Mouse (Mus musculus): Measurements from ENCODE around the gene Thnsl1. TPM values are rescaled to one million over a fixed set of nuclear protein-coding genes. Genes with fewer than 3 reads are reported as not detected.

The Thnsl1 gene
- 1 to 10 TPM; 5.6 to 6.2 TPM for total RNA-seq (2021)
- long read RNA-seq, experiment 1, transcript Thnsl1-201 (3 exons, 3,899 nt) = major isoform, 10 of 11 reads
- long read RNA-seq, experiment 1, partial matches to known transcripts = 0 of 11 reads
- long read RNA-seq, experiment 1, other reads (novel, unspliced or antisense) = 1 of 11 reads
- long read RNA-seq, experiment 2, transcript Thnsl1-201 (3 exons, 3,899 nt) = major isoform, 19 of 26 reads
- long read RNA-seq, experiment 2, partial matches to known transcripts = 0 of 26 reads
- long read RNA-seq, experiment 2, other reads (novel, unspliced or antisense) = 5 of 26 reads

DNA sequence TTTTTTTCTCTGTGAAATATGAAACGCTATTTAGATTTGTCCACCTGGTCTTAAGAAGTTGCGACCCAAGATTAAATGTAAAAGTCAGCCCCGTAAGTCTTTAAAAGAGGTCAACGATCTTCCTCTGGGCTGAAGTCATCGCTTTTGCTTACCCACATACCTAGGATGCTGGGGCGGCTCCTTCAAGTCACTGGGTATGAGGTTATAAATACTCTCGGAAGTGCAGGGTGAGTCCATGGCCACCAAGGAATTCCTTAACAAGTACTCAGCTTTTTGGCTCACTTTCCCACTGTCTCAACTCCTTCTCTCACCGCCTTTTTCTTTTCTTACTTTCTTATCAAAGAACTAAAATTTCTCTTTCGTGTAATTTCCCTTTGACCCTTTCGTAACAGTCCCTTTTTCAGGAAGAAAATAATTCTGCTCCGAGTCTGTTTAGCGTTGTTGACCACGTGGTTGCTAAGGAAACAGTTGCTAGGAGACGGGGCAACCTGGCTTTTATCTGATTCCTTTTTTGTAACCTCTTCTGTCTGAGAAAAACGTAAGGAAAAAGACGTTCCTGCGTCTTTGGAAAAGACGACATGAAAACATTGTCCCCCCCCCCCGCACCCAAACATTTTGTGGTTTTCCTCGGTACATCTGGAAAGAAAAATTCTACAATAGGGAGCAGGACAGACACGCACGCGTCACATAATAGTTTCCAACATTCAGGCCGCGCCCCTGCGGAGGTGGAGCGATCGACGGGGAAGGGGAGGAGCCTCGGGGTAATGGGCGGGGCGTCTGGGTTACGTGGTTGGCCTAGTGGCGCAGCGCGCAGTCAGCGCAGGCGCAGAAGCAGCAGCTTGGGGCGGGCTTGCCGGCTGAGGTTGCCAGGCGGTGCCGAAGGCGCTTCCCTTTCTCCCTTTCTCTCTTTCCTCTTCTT is at the start of gene Thnsl1, which contains the start of gene Enkur:
TSS of gene Thnsl1 (plus strand) at position 813 of the 919 bp plus-strand sequence.
TSS of gene Enkur (minus strand) at position 454 of the 919 bp plus-strand sequence.
- peak; percentile 99 for DNase-seq (ENCODE audit: low spot score in 2 of 2)

DNA sequence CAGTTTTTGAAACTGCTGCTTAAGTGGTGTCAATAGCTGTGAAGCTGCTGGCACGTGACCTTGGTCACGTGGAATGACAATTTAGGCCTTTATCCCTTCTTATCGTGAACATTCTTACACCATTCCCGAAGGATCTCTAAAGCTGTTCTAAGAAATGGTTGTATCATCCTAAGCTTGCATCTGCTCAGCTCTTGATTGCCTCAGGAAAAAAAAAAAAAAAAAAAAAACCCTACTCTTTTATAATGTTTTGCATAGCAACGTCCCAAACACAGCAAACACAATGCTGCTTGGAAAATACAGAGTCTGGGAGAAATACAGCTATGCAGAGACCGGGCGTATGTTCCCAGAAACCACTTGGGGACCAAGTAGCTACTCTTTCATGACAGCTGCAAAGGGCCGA is 41.2 kb upstream of the Thnsl1 start:
- no peak for DNase-seq (ENCODE audit: low spot score in 2 of 2)

DNA sequence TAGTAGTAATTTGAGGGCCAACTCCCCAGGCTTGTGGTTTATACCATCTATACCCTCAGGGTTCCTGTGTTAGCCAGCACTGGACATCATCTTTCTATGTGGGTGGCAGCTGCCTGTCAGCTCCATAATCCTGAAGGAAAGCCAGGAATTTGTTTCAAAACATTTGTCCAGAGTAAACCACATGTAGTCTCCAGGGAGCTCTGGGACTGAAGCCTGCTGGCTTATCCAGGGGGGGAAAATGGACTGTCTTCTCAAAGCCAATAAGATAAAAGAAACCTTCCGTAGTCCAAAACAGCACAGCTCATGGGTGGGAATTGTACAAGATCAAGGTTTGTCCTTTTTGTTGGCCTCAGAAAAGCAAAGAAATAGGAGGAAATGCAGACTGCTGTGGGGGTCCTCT is 37.6 kb upstream of the Thnsl1 start:
- DNase-seq (ENCODE audit: low spot score in 2 of 2) = no peak

DNA sequence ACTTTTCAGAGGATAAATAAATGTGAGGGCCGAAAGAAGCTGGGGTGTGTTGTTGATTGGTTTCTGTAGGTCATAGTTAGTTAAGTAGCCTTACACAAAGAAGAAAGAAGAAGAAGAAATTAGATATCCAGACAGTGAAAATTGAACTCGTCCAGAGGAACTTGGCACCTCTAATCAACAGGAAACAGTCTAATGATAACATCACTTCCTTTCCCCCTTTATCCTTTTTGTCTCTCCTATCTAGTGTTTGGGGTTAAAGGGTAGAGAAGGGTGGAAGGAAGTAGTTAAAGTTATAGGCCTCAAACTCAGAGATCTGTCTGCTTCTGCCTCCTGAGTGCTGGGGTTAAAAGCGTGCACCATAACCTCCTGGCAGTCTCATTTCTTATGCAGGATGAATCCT is 32.7 kb upstream of the Thnsl1 start:
- no peak for DNase-seq (ENCODE audit: low spot score in 2 of 2)

DNA sequence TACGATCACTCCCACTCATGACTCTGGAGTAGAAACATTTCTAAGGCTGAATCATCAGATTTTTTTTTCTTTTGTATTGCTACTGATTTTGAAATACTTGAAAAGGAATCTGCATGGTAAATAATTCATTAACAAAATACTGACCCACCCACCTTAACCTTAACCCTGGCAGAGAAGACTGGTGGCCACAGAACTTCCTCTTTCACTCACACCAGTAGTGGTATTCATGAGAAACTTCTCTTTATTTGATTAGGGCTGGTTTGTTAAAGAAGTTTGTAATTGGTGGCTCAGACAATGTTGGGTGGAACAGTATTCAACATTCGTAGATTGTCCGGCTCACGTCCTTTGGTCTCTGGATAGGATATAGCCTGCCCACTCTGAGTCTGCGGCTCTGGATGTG is 26.4 kb upstream of the Thnsl1 start:
- no peak for DNase-seq (ENCODE audit: low spot score in 2 of 2)

DNA sequence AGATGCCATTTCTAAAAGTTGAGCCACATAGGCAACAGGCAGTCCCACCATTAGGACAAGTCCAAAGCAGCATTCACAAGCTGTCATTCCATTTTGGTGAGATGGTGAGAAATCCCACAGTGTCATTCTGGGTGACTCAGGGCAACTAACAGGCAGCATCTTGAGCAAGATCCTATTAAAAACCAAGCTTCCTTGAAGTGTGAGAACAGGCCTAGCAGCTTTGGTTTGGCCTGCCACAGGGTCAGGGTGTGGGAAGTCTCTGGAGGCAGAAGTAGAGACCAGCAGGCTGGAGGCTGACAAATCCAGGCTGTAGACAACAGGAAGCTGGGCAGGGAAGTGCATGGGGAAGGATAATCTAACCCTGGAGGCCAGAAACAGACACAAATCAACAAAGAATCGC is 22.7 kb upstream of the Thnsl1 start:
- DNase-seq (ENCODE audit: low spot score in 2 of 2) = no peak

DNA sequence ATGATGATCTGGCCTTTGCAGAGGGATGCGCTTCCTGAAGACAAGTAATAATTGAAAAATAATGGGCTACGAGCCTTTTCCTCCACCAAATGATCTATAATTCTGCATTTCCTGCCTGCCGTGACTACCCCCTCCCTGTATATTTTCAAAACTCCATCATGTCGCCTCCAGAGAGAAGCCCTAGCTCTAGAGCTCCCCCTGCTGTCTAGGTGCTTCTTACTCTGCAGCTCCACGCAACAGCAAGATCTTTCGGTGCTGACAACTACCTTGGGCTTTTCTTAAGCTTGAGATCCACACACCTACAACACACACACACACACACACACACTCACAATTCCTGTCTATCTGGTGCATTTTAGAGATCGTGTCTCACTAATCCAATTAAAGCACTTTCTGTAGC is 17.9 kb upstream of the Thnsl1 start:
- peak; percentile 65 to 68 for DNase-seq (ENCODE audit: low spot score in 2 of 2)

DNA sequence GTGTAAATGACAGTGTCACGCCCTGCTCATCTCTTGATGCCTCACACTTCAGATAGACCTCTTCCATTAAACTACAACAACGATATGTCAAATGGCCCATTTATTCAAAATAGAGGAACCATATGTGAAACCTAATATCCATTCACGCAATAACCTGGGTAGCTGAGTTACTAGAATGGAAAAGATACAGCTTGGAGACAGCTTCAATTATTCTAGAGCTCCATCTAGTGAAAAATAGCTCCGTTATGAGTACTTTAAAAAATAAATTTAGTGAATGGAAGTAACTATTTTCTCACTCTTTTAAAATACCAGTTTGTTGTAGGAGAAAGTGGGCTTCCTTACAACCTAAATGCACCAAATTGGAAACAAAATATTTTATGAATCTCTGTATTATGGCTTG is 16.9 kb upstream of the Thnsl1 start:
- no peak for DNase-seq (ENCODE audit: low spot score in 2 of 2)

DNA sequence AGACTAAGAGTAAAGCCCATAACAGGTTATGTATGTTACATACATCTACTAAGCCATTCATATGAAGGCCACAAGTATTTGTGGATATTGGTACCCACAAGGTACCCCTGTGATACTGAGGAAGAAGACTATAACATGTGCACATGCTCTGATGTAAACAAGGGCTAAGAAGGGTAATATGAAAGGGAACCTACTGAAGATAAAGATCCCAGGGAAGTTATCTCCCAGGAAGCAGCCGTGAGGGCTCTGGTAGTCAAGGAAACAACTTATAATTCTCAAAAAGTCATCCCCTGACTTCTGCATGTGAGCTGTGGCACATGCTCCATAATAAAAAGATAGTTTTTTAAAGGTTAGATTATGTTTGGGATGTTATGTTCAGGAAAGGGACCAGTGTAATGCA is 14.3 kb upstream of the Thnsl1 start:
- DNase-seq (ENCODE audit: low spot score in 2 of 2) = no peak

DNA sequence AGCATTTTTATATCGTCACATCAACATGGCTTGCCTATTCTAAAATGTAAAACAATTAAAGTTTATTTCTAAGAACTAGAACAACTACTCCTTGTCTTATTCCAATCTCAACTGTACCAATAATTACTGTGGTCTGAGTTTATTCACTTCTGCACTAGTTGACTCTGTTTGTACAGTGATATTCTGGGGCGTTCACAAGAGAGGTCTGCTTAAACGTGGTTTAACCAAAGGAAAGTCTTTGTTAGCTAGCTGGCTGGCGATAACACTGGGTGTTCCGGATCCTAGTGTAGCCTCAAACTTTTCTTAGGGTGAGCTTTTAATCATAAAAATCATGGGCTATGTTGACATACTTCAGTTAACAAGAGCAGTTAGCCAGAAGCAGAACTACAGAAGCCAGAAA is 10.3 kb upstream of the Thnsl1 start:
- no peak for DNase-seq (ENCODE audit: low spot score in 2 of 2)

DNA sequence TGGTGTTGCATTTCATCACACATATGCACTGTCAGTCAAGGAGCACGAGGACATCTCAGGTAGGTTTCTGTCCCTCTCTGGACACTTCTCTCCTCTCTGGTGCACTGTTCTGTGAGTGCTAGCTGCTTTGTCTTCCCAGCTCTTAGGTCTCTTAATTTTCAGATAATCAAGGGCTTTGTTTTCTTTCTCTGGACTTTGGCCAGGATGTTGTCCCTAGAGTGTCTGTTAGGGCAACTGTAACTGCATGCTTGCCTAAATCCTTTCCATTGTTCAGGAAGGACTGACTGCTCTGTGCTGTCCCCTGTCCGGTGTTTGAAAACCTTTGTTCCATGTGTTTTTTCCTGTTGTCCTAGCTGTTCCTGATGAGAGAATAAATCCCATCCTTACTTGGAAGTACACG is 6.5 kb upstream of the Thnsl1 start:
- no peak for DNase-seq (ENCODE audit: low spot score in 2 of 2)

DNA sequence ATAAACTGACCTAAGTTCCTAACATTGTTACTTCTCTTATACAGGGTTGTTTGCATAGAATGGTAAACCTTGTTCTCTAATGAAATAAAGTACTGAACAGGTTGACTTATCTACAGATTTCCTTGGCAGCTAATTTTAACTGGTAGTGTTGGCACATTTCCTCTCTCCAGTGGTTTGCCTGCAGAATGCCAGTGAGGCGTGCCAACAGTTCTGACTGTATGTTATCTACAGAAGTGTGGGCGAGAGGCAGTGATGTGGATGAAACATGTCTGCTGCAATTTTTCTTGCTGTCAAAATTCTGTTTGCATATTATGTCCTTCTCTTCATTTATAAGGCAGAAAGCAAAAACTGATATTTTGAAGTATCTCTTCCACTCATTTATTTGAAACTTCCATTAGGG is 2.8 kb upstream of the Thnsl1 start:
- DNase-seq (ENCODE audit: low spot score in 2 of 2) = no peak

DNA sequence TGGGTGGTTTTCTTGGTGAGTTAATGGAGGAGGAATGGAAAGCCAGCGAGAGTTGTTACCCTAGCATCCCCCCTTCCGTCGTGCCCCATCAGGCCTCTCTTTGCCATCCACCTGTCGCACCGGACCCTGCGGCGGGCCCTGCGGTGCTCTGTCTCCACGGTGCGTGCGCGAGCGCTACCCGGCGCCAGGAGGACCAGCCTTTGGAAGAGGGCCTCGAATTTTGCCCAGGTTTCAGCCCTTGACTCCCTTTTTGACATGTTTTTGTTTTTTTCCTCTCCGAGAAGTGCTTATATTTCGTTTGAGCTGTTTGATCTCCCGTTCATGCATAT is 271 bp downstream of the Thnsl1 start:
- no peak for DNase-seq (ENCODE audit: low spot score in 2 of 2)

DNA sequence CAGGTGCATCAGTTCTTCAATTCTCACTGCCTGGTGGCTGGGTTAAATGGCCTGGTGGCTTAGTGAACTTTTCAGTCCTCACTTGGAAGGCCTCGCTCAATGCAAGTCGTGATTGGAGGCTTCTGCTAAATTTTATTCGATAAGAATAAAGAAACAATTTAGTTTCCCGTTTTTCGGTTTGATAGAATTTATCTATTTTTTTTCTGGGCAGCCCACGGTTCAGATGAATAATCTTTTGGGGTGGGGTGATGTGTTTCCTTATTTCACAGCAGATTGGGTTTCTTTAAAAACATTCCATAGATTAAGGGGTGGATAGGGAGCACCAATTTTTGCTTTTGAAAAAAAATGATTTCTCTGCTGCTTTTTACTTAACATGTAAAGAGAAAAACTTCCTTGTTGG is 754 bp downstream of the Thnsl1 start:
- no peak for DNase-seq (ENCODE audit: low spot score in 2 of 2)

DNA sequence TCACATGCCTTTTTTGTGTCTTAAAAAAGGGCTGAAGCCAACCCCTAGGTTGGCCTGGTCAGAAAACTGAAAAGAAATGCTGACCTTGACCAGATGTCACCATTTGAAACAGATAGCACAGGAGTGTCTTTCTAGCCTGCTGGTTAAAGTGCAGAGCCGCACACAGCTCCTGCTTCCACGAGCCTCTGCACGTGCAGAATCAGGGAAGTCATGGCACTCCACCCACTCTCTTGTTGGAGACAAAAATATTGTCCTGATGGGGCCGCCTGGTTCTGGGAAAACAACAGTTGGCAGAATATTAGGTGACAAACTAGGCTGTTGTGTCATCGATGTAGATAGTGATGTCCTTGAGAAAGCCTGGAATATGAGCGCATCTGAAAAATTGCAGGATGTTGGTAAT is 5.8 kb downstream of the Thnsl1 start:
- peak in 1 of 2 experiments; percentile 16 for DNase-seq (ENCODE audit: low spot score in 2 of 2)

DNA sequence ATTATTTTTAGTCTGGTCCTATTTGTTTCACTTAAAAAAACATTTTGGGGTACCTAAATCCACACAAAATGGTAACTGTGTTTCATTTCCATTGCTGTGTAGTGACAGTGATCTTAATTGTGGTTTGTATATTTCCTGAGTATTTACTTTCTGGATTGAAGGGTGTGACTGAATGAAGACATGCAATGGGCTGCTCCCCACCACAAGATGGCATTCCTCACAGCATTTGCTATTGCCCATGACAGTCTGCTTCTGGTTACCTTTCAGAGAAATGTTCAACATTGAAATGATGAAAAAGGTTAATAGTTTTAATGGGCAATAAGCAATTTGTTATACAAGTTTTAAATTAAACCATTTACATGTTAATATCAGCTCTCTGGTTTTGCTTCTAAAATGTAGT is 8.8 kb downstream of the Thnsl1 start:
- no peak for DNase-seq (ENCODE audit: low spot score in 2 of 2)

DNA sequence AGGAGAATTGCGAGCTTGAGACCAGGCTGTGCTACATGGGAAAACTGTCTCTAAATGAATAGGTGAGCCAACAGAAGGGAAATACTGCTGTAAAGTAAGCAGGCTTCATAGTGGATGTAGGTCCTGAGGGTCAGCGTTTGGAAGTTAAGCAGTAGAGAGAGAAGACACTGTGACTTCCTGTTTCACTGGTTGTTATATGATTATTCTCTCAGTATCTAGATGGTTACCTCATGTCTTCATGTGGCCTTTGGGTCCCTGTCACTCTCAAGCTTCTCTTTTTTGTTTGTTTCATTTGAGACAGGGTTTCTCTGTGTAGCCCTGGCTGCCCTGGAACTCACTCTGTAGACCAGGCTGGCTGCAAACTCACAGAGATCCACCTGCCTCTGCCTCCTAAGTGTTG is 9.8 kb downstream of the Thnsl1 start:
- DNase-seq (ENCODE audit: low spot score in 2 of 2) = no peak

DNA sequence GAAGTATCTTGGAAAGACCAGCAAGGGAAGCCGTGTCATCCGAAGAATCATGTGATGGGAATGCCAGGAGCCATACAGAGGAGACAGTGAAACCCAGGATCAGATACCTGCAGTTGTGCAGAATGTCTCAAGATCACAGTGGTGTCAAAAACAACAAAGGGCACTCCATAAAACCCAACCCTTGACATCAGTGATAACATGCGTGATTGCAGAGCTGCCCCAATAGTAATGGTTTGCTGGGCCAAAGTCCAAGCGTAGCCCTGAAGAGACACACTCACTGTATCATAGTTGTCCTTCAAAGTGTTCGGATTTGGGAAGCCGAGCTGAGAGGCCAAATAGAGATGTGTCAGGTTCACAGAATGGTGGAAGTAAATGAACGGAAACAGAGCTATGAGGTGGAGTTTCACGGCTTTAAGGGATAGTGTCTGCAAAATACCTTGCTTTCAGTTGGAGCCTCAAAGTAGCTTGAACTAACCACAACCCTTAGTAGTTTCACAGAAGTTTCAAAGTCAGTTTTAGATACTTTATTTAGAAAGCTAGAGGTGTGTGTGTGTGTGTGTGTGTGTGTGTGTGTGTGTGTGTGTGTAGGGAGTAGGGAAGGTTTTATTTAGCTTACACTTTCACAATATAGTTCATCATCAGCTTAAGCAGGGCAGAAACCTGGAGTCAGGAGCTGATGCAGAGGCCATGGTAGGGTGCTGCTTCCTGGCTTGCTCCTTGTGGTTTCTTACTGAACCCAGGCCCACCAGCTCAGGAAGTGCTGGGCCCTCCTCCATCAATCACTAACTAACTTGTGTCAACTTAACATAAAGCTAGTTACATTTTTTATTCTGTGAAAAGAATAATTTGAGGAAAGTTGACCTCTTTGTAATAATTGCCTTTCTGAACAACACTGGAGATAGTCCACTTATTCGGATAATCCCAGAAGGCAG is 17.2 kb downstream of the Thnsl1 start:
- no peak for DNase-seq (ENCODE audit: low spot score in 2 of 2)

DNA sequence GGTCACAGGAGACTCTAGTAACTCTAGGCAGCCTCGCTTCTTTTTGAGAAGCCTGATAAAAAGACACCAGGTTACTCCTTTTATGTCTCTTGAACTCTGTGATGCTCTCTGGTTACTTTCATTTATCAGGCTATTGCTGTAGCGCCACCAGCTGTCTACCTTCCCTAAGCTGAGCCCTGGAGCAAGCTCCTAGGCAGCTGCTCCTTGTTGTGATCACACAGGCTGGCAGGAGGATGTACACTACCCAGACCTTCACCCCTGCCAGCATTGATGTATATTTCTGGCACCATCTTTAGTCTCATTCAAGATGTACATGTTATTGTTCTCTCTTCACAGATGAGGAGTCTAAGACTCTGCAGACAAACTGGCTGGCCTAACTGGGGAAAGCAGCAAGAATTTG is 24.8 kb downstream of the Thnsl1 start:
- no peak for DNase-seq (ENCODE audit: low spot score in 2 of 2)

DNA sequence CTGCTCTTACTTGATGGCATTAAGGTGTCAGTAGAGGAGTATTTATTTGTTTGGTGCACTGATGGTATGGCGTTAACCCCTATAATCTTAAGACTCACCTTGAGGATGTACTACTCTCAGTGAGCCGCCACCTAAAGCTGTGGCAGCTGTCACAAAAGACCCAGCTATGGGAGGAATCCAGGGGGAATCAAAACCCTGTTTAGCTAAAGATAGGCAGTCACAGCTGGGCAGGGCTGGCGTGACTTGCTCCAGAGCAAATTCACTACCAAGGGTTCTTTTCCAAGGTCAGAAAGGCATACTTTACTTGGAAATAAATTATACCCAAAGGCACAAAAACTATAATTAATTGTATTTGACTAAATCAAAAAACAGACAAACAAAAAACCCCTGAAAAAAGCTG is 25.6 kb downstream of the Thnsl1 start:
- DNase-seq (ENCODE audit: low spot score in 2 of 2) = no peak

DNA sequence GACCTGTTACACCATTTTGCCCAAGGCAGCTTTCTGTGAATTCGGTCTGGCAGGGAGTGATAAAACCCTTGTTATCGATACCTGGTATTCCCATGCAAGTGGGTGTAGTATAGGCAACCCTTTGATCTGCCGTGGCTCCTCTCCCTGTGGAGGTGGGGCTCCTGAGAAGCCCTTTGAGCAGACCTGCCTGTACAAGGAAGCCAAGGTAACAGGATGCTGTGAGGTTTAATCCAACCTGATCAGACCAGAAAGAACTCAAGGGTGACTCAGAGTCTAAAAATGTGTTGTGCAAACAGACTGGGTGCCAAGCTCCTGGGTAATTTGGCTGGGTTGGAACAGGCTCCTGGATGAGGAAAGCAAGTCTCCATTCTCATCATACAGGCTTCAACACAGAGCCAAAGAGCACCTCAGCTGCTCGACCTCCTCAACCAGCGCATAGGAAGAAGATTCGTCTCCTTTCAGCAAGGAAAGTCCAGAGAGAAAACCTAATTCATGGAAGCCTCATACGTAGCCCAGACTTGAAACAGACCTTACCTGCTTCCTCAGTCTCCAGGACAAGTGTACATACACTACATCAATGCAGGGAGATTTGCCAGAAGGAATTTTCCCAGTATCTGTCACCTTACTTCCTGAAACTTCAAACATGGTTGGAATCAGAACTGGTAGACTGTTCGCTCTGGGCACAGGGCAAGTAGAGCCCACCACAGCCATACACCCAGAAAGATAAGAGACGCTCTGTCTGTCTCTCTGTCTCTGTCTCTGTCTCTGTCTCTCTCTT is 29.5 kb downstream of the Thnsl1 start:
- no peak for DNase-seq (ENCODE audit: low spot score in 2 of 2)
